Mouse (Mus musculus): Measurements from ENCODE around the gene Ston1.

The Ston1 gene

DNA sequence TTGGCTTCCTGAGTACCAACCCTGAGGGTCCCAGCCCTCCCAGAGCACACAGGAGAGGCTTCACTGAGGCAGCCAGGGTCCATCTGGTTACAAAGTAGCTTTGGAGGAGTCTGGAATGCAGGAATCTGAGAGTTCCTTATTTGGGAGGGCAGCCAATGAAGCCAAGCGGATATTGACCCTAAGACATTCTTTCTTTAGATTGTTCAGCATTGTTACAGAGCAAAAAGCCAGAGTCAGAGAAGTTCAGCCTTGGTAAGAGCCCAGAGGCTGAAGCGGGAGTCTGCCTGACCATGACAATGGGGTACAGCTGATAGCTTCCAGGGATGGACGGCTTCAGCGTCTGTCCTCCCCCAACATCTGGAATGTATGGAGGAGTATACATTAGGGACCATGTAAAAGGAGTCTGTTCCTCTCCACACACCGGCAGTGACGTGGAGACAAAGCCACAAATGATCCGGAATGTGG lies 28.9 kb downstream of the Ston1 start:
- DNase-seq (ENCODE audit: low spot score), result no peak

GRCm38 (mm10) chr17:88627150-88627549 lies 29.7 kb downstream of the Ston1 start:
- DNase-seq (ENCODE audit: low spot score), result no peak

GRCm38 (mm10) chr17:88628676-88629380 lies 31.3 kb downstream of the Ston1 start:
- no peak for DNase-seq (ENCODE audit: low spot score)

GRCm38 (mm10) chr17:88629381-88629759 lies 31.9 kb downstream of the Ston1 start:
- no peak for DNase-seq (ENCODE audit: low spot score)

DNA sequence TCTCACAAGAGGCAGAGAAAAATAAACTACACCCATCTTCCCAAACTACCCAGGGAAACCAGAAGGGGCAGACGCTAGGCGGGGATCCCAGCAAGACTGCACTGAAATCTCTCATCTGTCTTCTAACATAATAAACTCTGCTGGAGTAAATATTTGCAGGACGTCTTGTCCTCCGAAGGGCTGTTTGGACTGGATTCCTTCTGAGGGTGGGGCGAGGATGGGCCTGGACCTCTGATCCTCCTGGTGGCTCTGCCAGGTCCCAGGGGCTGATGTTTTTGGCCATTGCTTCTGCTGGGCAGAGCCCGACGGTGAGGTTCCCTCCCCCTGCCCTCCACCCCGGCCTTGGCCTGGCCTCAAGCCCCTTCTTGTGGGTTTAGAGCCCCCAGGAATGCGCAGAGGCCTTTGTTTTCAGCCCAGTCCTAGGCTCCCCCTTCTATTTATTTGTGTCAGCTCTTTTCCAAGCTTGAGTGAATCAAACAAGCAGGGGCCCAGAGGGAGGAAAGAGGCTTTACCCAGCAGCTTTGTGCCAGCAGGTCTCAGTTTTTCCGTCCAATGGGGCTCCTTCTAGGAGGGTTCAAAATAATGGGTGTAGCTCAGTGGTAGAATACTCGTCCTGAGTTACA lies 32.6 kb downstream of the Ston1 start:
- DNase-seq (ENCODE audit: low spot score), result no peak

DNA sequence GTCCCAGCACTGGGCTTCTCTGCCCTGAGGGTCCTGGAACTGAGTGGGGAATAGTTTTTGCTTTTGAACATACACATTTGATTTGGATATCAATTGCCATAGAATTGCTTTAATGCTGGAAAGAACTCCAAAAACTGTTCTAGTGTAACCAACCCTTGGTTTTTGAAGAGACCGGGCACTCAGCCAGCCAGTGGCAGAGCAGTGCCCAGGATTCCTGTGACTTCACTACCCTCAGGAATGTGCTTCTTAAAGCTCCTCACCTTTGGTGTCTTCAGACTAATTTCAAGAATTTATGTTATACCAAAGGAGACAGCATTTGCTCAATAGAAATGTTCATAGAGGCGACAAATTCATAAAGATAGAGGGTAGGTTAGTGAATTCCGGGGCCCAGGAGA lies 33.1 kb downstream of the Ston1 start:
- DNase-seq (ENCODE audit: low spot score), result no peak

- no peak for DNase-seq (ENCODE audit: low spot score)
These were observed 35.1 kb downstream of the Ston1 start for GRCm38 (mm10) chr17:88632631-88633030.

DNA sequence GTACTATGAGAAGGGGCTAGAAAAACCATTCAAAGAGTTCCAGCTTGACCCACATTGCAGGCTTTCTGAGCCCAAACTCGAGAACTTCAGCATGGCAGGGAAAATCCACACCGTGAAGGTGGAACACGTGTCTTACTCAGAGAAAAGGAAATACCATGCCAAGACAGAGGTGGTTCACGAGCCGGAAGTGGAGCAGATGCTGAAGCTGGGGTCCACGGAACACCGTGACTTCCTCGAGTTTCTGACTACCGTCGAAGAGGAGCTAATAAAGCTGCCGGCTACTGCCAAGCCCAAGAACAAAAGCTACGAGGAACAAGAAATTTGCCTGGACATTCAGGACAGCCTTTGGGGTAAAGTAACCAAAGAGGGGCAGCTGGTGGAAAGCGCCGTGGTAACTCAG lies 38.6 kb downstream of the Ston1 start:
- no peak for DNase-seq (ENCODE audit: low spot score)

GRCm38 (mm10) chr17:88636587-88636986 lies 39.1 kb downstream of the Ston1 start:
- DNase-seq (ENCODE audit: low spot score), result no peak

DNA sequence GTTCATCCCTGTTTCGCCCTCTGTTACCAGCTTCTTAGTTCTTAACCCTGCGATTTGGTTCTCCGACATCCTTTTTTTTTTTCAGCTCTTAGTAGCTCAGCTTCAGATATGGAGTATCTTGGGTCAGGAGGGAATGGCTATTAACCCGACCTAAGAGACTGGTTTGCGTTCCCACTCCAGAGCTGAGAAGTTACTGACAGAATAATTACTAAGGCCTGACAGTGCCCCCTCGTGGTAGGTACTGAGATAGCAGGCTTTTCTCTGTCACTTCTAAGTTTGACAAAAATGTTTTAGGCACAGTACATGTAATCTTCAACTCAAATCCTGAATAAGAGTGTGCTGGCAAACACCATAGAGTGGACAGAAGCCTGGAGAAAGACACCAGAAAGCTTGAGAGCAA lies 43.5 kb downstream of the Ston1 start:
- peak; percentile 29 for DNase-seq (ENCODE audit: low spot score)

GRCm38 (mm10) chr17:88641836-88642235 lies 44.4 kb downstream of the Ston1 start:
- DNase-seq (ENCODE audit: low spot score), result no peak

DNA sequence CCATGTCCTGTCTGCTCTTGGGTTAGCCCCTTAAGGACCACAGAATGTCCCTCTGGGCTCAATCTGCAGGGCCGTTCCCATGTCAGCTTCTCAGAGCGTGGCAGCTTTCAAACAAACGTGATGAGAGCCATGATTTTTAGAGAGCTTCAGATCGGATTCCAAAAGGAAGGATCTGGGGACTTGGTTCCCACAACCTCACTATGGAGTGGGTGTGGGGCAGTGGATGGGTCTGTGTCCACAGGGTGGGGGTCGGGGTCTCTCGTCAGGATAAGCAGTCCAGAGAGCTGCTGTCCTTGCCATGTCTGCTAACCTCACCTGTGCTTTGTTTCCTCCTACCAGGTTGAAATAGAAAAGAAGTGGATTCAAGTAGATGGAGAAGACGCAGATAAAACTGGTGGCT lies 47.4 kb downstream of the Ston1 start:
- no peak for DNase-seq (ENCODE audit: low spot score)

DNA sequence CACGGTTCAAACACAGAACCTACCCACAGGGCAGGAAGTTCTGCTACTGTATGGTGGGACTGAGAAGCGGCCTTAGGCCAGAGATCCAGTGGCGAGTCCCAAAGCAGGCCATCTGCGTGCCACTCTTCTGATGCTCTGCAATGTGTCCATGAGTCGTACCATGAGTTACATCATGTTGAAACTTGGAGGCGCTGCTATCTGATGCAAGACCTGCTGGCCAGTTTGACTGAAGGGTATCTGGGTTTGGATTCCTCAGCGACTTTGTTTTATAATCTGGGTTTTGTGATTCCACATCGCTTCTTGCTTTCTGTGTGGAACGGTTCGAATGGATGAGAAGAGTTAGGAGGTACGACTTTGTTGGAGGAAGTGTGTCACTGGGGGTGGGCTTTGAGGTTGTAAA lies 47.8 kb downstream of the Ston1 start:
- DNase-seq (ENCODE audit: low spot score), result no peak

DNA sequence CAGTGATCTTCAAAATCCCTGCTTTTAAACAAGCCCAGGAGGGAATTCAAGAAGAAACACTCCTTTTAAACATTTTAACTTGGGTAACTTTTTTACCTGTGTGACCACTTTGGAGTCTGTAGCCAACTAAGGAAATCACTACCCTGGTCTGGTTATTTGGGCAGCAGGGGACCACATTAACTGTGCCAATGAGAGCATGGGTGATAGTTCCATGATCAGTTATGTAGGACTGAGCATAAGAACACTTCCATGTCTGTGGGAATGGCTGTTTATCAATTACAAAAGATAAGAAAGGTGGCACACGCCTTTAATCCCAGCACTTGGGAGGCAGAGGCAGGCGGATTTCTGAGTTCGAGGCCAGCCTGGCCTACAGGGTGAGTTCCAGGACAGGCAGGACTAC lies 49.7 kb downstream of the Ston1 start:
- no peak for DNase-seq (ENCODE audit: low spot score)

DNA sequence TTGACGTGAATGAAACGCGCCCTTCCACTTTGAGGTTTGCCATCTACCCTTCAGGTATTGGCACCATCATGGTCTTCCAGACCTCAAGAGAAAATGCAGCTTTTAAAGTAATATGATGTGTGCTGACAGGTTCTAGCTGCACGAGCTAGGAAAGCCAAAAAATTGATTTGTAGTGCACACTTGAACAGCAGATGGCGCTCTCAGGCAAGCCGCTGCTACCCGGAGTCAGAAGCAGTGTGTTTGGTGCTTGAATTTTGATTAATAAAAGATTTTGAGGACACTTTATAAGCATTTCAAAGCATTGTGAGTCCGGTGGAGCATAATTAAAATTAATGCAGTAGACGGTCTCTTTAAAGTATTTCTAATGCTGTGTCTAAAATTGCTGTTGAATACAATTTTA lies 54.5 kb downstream of the Ston1 start:
- DNase-seq (ENCODE audit: low spot score), result peak; percentile 32

DNA sequence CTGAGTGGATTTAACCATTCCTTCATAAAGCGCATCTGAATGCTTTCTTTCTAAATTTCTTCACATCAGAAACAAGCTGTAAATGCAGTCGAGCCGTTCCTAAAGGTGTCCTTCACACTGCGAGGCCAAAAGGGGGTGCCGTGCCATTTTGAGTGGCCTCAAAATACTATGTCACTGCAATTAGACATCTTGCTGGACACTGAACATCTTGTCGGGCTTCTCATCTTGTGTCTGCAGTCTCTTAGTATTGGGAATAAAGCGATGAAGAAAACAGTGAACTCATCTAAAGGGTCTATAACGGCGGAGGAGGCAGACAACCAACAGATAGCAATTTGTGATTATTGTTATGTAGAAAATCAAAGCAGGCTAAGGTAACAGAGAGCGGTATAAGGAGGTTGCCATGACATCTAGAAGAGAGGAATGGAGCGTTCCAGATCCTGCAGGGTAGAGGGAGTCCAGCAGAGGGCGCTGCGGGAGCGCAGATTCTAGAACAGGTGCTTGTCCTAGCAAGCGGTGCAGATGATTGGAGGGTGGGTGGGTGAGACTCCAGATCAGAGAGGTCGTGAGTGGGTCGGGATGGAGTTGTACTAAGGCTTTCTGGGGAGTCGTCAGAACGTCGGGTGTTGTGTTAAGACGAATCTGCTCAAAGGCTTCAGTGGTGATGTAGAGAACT lies 55.4 kb downstream of the Ston1 start:
- DNase-seq (ENCODE audit: low spot score), result peak; percentile 43

GRCm38 (mm10) chr17:88653375-88653769 lies 55.9 kb downstream of the Ston1 start:
- no peak for DNase-seq (ENCODE audit: low spot score)

- no peak for DNase-seq (ENCODE audit: low spot score)
These were observed 61.0 kb downstream of the Ston1 start for GRCm38 (mm10) chr17:88658510-88658909.

GRCm38 (mm10) chr17:88666076-88666475 lies 68.6 kb downstream of the Ston1 start:
- DNase-seq (ENCODE audit: low spot score), result no peak

- peak; percentile 21 for DNase-seq (ENCODE audit: low spot score)
These were observed 71.0 kb downstream of the Ston1 start, which contains the start of gene Gtf2a1l for GRCm38 (mm10) chr17:88668452-88668851. Gtf2a1l (plus strand) TSS chr17:88668660.

DNA sequence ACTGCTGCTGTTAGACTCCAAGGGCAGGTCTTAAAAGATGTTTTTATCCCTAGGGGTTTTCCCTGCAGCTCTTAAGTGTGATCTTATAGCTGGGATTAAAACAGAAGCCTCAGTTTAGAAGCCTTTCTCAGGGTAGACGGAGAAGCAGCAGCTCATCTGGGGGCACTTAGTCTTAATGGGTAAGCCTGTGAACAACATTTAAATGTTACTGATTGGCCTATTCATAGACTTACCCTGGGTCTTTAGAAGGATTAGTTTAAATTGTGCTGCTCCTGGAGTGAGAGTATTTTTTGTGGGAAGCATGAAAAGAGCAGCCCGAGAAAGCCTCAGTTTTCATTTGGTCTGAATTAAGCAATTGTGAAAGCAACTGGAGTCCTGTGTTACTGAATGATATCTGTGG lies 72.4 kb downstream of the Ston1 start:
- DNase-seq (ENCODE audit: low spot score), result no peak

- no peak for DNase-seq (ENCODE audit: low spot score)
These were observed 73.3 kb downstream of the Ston1 start for GRCm38 (mm10) chr17:88670800-88671199.
